Mouse (Mus musculus): ENCODE results near the gene Gpank1.

Gene Gpank1

GRCm38 (mm10) chr17:35131500-35132173 is 10.4 kb downstream of the Gpank1 start, which contains the start of gene Apom:
TSS of gene Apom (minus strand) at chr17:35132050.
- DNase-seq (ENCODE audit: low read depth, low spot score) = no peak

DNA sequence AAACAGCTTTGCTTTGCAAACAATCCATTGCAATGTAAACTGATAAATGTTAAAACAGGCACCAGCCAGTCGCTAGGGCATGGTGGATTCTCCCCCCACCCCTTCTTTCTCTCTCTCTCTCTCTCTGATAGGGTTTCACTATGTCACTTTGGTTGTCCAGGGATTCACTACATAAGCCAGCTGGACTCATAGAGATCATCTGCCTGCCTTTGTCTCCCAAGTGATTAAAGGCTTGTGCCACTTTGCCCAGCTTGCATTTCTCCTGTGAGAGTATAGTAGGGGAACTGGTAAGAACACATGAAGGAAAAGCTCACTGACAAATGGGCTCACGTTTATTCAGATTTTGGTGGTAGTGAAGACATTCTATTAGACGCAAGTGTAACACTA is 10.9 kb downstream of the Gpank1 start:
- DNase-seq (ENCODE audit: low read depth, low spot score) = no peak

DNA sequence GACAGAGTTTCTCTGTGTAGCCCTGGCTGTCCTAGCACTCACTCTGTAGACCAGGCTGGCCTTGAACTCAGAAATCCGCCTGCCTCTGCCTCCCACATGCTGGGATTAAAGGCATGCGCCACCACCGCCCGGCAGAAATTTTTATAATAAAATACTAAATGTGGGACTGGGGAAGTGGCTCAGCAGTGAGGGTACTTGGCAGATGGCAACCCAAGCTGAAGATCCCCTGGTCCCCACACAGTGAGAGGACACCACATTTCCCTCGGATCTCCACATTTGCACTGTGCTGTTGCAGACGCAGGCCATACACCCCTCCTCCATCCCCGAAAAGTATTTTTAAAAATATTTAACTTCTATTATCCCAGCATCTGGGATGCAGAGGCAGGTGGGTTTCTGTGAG is 12.3 kb downstream of the Gpank1 start:
- no peak for DNase-seq (ENCODE audit: low read depth, low spot score)

DNA sequence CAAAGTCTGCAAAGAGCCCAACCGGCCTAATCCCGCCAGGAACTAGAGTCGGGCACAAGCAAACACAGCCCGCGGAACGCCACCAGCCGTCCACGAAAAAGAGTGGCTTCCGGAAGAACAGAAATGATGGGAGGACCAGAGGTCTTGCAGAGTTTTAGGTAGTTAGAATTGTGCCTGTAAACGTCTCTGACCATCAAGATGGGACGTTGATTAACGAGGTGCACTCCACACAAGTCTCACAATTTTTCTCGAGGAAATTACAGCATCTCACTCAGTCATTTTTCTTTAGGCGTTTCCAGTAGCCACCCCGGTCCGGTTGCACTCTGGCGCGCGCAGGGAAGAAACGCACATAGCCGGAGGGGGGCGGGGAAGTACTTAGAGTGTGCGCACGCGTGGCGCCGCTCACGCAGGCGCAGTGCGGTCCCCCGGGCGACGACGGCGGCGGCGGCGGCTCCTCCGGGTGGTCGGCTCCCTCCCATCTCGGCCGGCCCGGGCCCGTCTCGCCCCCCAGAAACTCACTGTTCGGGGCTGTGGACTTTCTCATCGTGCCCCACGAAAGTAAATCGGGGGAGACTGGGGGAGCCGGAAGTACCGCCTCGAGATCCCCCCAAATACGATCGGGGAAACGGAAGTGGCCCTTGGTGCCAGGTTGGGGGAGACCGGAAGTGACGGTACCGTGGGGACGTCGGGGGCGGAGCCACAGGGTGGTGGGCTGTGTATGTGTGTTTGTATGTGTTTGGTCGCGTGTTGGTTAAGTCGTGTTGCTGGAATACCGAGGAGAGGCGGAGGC is 13.7 kb downstream of the Gpank1 start, which contains the start of gene Bag6:
Bag6 (plus strand) TSS at position 378 of the 790 bp plus-strand sequence.
- peak; percentile 95 for DNase-seq (ENCODE audit: low read depth, low spot score)

DNA sequence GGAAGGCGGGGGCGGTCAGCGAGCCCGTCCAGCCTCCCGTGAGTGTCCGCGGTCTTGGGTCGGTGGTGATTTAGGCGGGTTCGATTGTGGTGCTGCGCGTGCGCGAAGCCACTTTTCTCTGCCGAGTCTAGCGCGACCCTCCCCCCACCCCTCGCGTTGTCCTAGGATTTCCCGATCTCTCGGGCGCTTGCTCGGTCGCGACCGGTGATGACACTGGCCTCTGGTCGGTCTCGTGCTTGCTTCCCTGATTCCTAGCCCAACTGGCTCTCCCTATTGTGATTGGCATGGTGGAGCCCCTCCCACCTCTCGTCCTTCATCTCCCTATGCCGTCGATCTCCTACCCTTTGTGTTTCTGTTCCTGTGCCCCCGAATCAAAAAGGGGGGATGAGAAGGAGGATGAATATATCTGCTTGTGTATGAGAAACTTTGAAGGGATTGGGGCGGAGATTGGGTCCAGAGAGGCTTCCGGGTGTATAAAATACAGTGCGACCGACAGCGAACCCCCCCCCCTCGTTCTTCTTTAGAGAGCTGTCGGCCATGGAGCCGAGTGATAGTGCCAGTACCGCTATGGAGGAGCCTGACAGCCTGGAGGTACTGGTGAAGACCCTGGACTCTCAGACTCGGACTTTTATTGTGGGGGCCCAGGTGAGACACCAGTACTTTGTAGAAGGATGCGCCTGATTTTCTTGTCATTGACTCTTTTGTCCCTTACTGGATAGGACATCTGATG is 14.5 kb downstream of the Gpank1 start:
- DNase-seq (ENCODE audit: low read depth, low spot score) = no peak

DNA sequence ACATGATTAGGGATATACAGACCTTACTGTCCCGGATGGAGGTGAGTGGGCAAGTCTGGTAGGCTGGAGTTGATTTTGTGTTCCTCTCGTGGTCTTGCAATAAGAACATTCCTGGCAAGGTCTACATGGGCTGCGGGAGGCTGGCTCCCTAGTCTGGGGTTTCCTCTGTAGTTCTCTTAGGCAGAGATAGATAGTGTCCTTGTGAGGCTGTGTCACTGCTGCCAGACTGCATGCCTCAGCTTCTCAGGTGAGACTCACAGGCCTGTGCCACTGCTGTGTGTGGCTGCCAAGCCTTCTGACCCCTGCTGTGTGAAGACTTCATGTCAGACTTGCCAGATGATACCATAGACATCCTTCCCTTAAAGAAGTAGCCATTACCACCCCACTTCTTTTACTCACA is 18.0 kb downstream of the Gpank1 start:
- DNase-seq (ENCODE audit: low read depth, low spot score) = no peak

GRCm38 (mm10) chr17:35140490-35140996 is 19.3 kb downstream of the Gpank1 start:
- DNase-seq (ENCODE audit: low read depth, low spot score) = no peak

DNA sequence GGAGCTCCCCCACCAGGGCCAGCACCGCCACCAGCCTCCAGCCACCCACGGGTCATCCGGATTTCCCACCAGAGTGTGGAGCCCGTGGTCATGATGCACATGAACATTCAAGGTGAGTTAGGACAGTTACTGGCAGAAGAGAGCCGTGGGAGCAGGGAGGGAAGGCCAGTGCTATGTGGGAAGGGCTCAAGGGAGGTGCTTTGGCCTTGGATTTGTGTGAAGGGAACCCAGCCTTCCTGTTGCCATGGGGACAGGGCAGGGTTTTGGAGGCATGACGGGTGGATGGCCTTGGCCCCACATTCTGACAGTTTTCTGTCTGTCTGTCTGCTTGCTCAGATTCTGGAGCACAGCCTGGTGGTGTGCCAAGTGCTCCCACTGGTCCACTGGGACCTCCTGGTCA is 20.7 kb downstream of the Gpank1 start:
- DNase-seq (ENCODE audit: low read depth, low spot score) = no peak

GRCm38 (mm10) chr17:35146139-35146538 is 24.9 kb downstream of the Gpank1 start:
- DNase-seq (ENCODE audit: low read depth, low spot score) = no peak

- peak; percentile 25 for DNase-seq (ENCODE audit: low read depth, low spot score)
Measured at GRCm38 (mm10) chr17:35147348-35147747, 26.1 kb downstream of the Gpank1 start.

DNA sequence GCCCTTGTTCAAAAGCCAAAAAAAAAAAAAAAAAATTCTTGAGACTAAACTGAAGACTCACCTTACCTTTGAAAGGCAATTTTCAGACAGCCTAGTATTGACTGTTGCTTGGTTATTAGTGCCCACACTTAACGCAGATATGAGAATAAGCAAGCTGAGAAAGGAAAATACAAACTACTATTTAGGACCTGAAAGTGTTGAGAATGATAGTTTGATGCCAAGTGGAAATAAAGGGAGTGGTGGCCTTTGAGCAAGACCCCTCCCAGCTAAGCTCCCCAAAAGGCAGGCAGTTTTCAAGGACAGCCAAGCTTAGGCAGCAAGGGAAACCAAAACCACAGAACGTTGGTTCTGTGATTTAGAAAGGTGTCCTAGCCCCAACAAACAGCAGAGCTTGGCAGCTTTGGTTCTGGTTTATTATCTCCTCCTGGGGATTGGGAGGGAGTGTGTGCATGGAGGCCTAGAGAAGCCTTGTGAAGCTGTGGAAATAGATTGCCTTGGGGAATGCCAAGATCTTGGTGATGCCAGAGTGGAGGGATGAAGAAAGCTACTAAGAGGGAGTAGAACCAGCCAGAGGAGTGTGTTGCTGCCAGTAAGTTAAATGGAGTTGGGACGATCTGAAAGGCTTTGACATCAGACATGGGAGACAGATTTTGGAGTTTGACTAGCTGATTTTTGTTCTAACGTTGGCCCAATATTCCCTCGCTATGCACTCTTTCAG is 26.8 kb downstream of the Gpank1 start:
- no peak for DNase-seq (ENCODE audit: low read depth, low spot score)

DNA sequence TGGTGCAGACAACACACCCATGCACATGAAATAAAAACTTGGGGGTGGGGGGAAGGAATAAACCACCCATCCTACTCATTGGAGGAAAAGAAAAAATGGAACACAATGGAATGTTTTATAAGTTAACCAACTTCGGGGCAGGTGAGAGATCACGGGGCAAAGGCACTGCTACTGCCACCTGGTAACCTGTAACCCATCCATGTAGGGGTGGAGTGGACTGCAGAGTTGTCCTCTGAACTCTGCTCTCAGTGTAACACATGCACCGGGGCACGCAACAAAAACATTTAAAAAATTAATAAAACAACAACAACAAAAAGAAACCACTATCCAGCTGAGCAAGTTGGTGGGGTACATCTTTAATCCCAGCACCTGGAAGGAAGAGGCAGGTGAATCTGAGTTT is 30.9 kb downstream of the Gpank1 start:
- DNase-seq (ENCODE audit: low read depth, low spot score) = no peak

GRCm38 (mm10) chr17:35153077-35153476 is 31.8 kb downstream of the Gpank1 start:
- DNase-seq (ENCODE audit: low read depth, low spot score) = no peak

DNA sequence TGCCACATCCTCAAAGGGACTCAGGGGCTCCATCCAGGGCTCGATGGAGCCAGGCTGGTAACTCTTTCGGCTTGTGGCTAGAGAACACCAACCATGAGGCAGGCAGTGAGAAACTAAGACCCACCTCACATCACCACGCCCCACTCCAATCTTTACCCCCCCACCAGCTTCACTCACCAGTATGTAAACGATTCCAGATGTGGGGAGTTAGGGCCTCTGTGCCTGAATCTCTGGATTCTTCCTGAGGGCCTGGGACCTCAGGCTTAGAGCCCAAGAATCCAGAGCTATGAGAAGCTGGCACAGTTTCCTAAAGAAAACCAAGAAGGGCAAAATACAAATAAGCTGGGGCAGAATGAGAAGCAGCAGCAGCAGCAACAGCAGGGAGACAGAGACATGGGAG is 32.7 kb downstream of the Gpank1 start:
- no peak for DNase-seq (ENCODE audit: low read depth, low spot score)

- DNase-seq (ENCODE audit: low read depth, low spot score) = no peak
Measured at GRCm38 (mm10) chr17:35154616-35155015, 33.4 kb downstream of the Gpank1 start.

GRCm38 (mm10) chr17:35155451-35155850 is 34.2 kb downstream of the Gpank1 start:
- DNase-seq (ENCODE audit: low read depth, low spot score) = no peak

DNA sequence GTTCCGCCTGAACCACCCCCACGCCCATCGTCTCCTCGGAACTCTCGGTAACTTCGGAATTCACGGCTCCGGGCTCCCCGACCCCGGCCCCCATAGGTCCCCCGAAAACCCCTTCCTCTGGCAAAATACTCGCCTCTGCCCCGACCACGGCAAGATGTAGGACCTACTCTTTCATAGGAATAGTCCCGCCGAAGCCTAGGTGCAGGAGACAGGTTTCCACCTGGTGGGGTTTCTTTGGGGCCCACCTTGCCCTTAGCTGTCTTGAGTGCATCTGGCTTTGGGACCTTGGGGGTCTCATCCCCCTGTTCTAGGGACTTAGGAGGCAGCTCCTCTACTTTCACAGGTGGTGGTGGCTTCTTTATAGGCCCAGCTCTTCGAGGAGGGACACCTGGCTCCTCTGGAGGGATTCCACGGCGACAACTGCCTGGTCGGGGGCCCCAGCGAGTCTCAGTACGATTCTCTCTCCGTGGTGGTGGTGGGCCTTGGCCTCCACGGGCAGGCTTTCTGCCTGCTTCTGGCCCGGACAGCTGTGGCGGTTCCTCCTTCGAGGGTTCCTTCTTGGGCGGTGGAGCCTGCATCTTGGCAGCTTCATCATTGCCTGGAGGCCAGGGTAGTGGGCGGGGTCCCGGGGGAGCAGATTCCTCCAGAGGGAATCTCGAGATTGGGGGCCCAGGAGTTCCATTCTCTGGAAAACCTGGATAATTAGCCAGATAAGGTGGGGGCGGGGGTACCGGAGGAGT is 35.4 kb downstream of the Gpank1 start:
- DNase-seq (ENCODE audit: low read depth, low spot score) = no peak

GRCm38 (mm10) chr17:35157254-35157653 is 36.0 kb downstream of the Gpank1 start:
- no peak for DNase-seq (ENCODE audit: low read depth, low spot score)

DNA sequence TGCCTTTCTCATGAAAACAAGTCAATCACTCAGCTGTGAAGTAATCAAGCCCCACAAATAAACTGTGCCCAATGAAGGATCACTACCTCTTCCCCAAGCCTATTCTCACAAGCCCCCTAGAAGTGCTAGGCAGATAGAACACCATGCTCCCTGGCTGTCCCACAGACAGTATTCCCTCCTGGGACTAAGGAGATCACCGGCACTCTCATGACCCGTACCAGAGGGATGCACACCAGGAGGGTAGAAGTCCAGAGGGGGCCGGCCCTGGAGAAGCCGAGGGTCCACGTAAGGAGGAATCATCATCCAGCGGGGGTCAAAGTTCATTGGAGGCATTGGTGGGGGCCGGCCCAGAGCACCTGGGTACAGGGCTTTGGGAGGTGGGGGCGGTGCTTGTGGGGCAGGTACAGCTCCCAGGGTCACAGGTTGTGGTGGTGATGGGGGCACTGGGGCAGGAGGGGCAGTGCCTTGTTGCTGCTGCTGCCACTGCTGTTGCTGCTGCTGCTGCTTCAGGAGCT is 36.5 kb downstream of the Gpank1 start:
- DNase-seq (ENCODE audit: low read depth, low spot score) = no peak

- DNase-seq (ENCODE audit: low read depth, low spot score) = no peak
Measured at GRCm38 (mm10) chr17:35158850-35159593, 37.8 kb downstream of the Gpank1 start.
